Mouse (Mus musculus) kidney, embryonic 16.5 days (tissue): Measurements from ENCODE around the gene Hspa12a. TPM values are rescaled to one million over a fixed set of nuclear protein-coding genes. Genes with fewer than 3 reads are reported as not detected.

ENCODE experiments used
- ATAC-seq: fragments of 200-750 bp; cut with Nextera tagmentation; 2 replicates; pipeline ENCODE4 v1.8.0; 2017; ENCODE audit warnings: moderate TSS enrichment; ENCODE audit not compliant: low FRiP score, low TSS enrichment
- H3K27ac ChIP-seq: fragments of 300-500 bp; sonication (generic); 2 replicates; pipeline ENCODE4 v1.5.1; 2014; ENCODE audit warnings: low read length
- H3K27me3 ChIP-seq: fragments of 300-500 bp; sonication (generic); 2 replicates; pipeline ENCODE4 v1.6.1; 2014; ENCODE audit warnings: low read length, control low read depth, mixed read lengths; ENCODE audit not compliant: insufficient read depth
- H3K36me3 ChIP-seq: fragments of 300-500 bp; sonication (generic); 2 replicates; pipeline ENCODE4 v1.6.1; 2014; ENCODE audit warnings: low read length, control low read depth, mixed read lengths; ENCODE audit not compliant: insufficient read depth
- H3K4me1 ChIP-seq: fragments of 300-500 bp; sonication (generic); 2 replicates; pipeline ENCODE4 v1.6.1; 2014; ENCODE audit warnings: low read length, control low read depth, mixed read lengths; ENCODE audit not compliant: insufficient read depth
- H3K4me2 ChIP-seq: fragments of 300-500 bp; sonication (generic); replicated peaks from 2 replicates; pipeline ENCODE4 v1.6.1; 2014; ENCODE audit warnings: low read depth, low read length
- H3K4me3 ChIP-seq: fragments of 300-500 bp; sonication (generic); 2 replicates; pipeline ENCODE4 v1.5.1; 2014; ENCODE audit warnings: mild to moderate bottlenecking, low read length
- H3K9ac ChIP-seq: fragments of 300-500 bp; sonication (generic); replicated peaks from 2 replicates; pipeline ENCODE4 v1.6.1; 2014; ENCODE audit warnings: low read length
- H3K9me3 ChIP-seq: fragments of 300-500 bp; sonication (generic); 2 replicates; pipeline ENCODE4 v1.6.1; 2016; ENCODE audit warnings: low read length, control low read depth
- WGBS: fragments of 180-500 bp; shearing (Covaris S2); extraction: QIAGEN DNeasy Blood & Tissue Kit; methylation state at CpG from one replicate; pipeline ENCODE4 v1.1.7; 2014; 5-methylcytosine and 5-hydroxymethylcytosine counted together
- polyA plus RNA-seq: library from polyadenylated mRNA; unstranded; fragments of >200 nt; fragmentation: Nextera tagmentation; extraction: Ambion mirVana; gene quantifications from 2 replicates; pipeline ENCODE4 v1.2.1, GENCODE M21; 2015

Hspa12a gene
- polyA plus RNA-seq, 1 experiment from 2014 or later, result 18.1 TPM

DNA sequence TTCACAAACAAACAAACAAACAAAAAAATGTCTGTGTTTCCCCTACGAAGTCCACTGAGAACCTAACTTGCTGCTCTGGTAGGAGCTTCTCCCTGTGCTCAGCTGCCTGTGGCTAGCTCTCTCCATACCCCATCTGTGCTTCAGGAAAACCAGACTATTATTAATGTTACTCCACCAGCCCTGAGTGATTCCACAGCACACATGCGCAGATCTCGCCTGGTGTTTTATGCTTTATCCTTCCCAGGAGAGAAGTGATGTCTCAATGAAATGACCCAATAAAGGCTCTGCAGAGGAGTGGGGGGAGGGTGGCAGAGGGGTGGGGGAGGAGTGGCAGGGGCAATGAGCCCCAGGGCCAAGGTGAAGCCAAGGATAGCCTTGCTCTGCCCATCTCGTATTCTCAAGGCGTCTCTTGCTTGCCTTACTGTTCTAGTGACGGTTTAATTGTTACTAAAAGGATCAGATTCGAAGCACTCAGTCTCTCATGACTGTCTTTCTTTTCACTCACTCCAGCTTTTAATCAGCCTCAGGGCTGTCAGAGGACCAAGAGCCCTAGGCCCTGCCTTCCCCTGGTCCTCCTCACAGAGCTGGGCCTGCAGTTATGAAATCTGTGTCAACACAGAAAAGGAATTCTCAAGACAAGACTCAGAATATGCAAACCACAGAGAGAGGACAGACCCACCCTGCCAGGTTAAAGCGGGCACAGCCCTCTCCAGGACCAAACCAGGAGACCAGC is 54.0 kb downstream of the Hspa12a start:
- no peak overlapping the region for H3K4me3 ChIP-seq
- peaks cover 9% of the 10 kb centered on the region for H3K4me1 ChIP-seq
- H3K27ac ChIP-seq, result 0 out of 2 replicates have a peak overlapping the region, but pooled peaks have one; percentile 17
- no peak for ATAC-seq
- WGBS, result 40% methylated on average over 8 of the region's 8 CpGs
- H3K4me2 ChIP-seq, result no peak overlapping the region
- no peaks in the 10 kb centered on the region for H3K36me3 ChIP-seq
- H3K9me3 ChIP-seq, result no peaks in the 10 kb centered on the region
- H3K9ac ChIP-seq, result no peak overlapping the region; the same call in 1 of the 2 replicates
- no peaks in the 10 kb centered on the region for H3K27me3 ChIP-seq

- no peak overlapping the region for H3K27ac ChIP-seq
- peaks cover 9% of the 10 kb centered on the region for H3K4me1 ChIP-seq
- no peak for ATAC-seq
- no peak overlapping the region for H3K4me3 ChIP-seq
- H3K27me3 ChIP-seq, result no peaks in the 10 kb centered on the region
- H3K4me2 ChIP-seq, result no peak overlapping the region
- WGBS, result 67% methylated on average over 7 of the region's 7 CpGs
- H3K36me3 ChIP-seq, result no peaks in the 10 kb centered on the region
- no peak overlapping the region for H3K9ac ChIP-seq
- H3K9me3 ChIP-seq, result no peaks in the 10 kb centered on the region
Measured at GRCm38 (mm10) chr19:58886467-58886866, 57.0 kb downstream of the Hspa12a start.

DNA sequence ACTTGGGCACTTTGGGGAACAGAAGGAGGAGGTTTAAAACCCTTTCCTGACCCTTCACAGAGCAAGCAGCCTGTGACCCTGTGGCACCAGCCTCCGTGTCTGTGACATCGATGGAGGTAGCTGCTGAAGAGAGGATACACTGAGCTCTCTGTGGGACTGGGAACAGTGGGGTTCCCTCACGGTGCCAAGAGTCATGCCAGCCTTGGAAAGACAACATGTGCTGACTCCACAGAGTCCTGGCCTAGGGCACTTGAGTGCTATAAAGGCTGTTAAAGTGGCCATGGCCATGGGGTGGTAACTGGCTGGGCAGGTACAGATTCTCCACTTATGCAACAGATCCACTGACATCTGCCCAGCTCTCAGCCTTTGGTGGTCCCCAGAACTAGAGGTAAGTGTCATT is 60.0 kb downstream of the Hspa12a start:
- no peaks in the 10 kb centered on the region for H3K9me3 ChIP-seq
- H3K4me3 ChIP-seq, result no peak overlapping the region
- no peak for ATAC-seq
- H3K27ac ChIP-seq, result no peak overlapping the region
- H3K9ac ChIP-seq, result no peak overlapping the region
- H3K36me3 ChIP-seq, result no peaks in the 10 kb centered on the region
- 75% methylated on average over 3 of the region's 3 CpGs for WGBS
- no peaks in the 10 kb centered on the region for H3K4me1 ChIP-seq
- no peaks in the 10 kb centered on the region for H3K27me3 ChIP-seq
- no peak overlapping the region for H3K4me2 ChIP-seq

DNA sequence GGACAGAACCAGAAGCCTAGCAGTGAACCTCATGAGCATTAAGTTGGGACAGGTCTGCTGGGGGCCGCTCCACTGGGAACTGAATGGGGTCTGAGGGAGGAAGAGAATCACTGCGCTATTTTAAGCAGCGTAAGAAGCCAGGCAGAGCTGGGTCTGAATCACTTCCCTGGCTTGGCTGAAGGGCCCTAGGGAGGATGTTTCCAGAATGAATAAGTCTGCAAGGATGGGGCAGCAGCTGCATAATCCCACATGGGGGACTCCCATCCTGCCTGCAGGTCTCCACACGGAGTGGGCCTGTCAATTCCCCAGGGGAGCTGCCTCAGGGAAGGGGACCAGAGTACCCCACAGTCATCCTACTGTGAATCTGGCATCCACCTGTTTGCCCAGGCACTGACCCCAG is 61.1 kb downstream of the Hspa12a start:
- ATAC-seq, result no peak
- Histone ChIP-seq H3K27me3 (no peaks in the 10 kb centered on the region), H3K9me3 (no peaks in the 10 kb centered on the region), H3K27ac (no peak overlapping the region), H3K9ac (no peak overlapping the region), H3K4me1 (no peaks in the 10 kb centered on the region), H3K36me3 (no peaks in the 10 kb centered on the region), H3K4me2 (no peak overlapping the region), H3K4me3 (no peak overlapping the region)
- WGBS, result 73% methylated on average over 4 of the region's 4 CpGs

- no peaks in the 10 kb centered on the region for H3K4me1 ChIP-seq
- H3K9me3 ChIP-seq, result no peaks in the 10 kb centered on the region
- H3K9ac ChIP-seq, result no peak overlapping the region
- H3K27me3 ChIP-seq, result no peaks in the 10 kb centered on the region
- H3K4me3 ChIP-seq, result no peak overlapping the region
- no peak overlapping the region for H3K4me2 ChIP-seq
- H3K36me3 ChIP-seq, result no peaks in the 10 kb centered on the region
- 70% methylated on average over 7 of the region's 7 CpGs for WGBS
- no peak overlapping the region for H3K27ac ChIP-seq
- ATAC-seq, result no peak
Measured at GRCm38 (mm10) chr19:58879330-58879957, 64.0 kb downstream of the Hspa12a start.

- H3K9ac ChIP-seq, result no peak overlapping the region
- H3K4me1 ChIP-seq, result no peaks in the 10 kb centered on the region
- H3K4me3 ChIP-seq, result no peak overlapping the region
- H3K9me3 ChIP-seq, result no peaks in the 10 kb centered on the region
- WGBS, result 74% methylated on average over 2 of the region's 2 CpGs
- H3K27me3 ChIP-seq, result no peaks in the 10 kb centered on the region
- H3K36me3 ChIP-seq, result no peaks in the 10 kb centered on the region
- no peak overlapping the region for H3K27ac ChIP-seq
- no peak for ATAC-seq
- no peak overlapping the region for H3K4me2 ChIP-seq
Measured at GRCm38 (mm10) chr19:58878560-58878959, 64.9 kb downstream of the Hspa12a start.

DNA sequence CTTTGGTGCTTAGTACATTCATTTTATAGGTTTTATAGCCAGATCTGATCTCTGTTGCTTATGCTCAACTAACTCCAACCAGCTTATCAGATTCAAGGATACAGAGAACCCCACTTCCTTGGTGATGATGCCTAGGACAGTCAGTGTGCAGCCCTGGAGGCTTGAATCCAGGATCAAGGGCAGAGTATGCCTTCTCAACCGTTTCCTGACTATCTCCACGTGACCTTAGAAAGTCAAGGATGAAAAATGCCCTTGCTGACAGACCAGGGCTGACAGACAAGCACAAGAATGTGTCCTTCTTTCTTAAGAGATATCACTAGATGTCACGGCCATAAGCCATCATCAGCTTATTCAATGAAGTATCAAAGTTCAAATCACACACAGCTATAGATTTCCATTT is 69.9 kb downstream of the Hspa12a start:
- no peak overlapping the region for H3K4me3 ChIP-seq
- no peak overlapping the region for H3K4me2 ChIP-seq
- H3K9me3 ChIP-seq, result no peaks in the 10 kb centered on the region
- ATAC-seq, result no peak
- H3K27ac ChIP-seq, result no peak overlapping the region
- H3K27me3 ChIP-seq, result no peaks in the 10 kb centered on the region
- 0 out of 2 replicates have a peak, but pooled peaks cover 4% of the 10 kb centered on the region for H3K4me1 ChIP-seq
- whole genome bisulfite sequencing, result 66% methylated on average over 3 of the region's 3 CpGs
- no peaks in the 10 kb centered on the region for H3K36me3 ChIP-seq
- H3K9ac ChIP-seq, result no peak overlapping the region

DNA sequence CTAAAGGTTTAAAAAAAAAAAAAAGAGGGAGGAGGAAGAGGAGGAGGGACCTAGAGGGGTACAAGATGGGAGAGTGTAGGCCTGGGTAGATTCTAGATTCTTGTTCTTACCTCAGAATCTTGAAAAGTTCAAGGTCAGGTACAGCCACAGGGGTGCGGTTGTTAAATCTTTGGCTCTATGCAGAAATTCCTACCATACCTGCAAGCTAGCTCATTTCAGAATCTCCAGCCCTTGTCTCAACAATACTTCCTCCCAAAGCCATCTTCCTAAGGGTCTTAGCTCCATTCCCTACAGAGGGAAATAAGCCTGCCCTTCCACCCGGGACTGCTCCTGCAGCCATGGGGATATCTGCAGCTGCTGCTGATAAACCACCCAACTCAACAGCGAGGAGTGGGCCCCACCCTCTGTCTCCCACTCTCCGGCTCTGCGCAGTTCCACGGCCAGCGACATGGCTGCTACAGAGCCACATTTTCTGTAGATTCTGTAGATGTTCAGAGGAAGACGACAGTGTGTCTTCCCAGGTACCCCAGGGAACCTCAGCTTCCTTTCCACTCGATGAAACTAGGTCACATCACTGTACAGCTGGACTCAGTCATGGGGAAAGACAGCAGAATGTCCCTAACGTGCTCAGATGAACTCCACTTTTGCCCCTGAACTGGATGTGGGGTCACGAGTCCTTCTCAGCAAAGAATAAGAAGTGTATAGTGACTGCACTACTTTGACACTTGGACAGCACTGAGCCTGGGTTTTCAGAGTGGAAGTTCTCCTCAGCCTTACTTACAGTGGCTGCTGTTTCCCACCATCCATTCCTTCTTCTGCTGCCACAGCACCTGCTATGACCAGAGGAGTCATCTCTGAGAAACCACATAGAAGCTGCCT is 70.8 kb downstream of the Hspa12a start:
- WGBS, result 69% methylated on average over 11 of the region's 11 CpGs
- no peaks in the 10 kb centered on the region for H3K36me3 ChIP-seq
- ATAC-seq, result no peak
- H3K9me3 ChIP-seq, result no peaks in the 10 kb centered on the region
- H3K27me3 ChIP-seq, result no peaks in the 10 kb centered on the region
- H3K4me3 ChIP-seq, result no peak overlapping the region
- no peak overlapping the region for H3K27ac ChIP-seq
- H3K4me1 ChIP-seq, result 0 out of 2 replicates have a peak, but pooled peaks cover 4% of the 10 kb centered on the region
- no peak overlapping the region for H3K4me2 ChIP-seq
- no peak overlapping the region for H3K9ac ChIP-seq

DNA sequence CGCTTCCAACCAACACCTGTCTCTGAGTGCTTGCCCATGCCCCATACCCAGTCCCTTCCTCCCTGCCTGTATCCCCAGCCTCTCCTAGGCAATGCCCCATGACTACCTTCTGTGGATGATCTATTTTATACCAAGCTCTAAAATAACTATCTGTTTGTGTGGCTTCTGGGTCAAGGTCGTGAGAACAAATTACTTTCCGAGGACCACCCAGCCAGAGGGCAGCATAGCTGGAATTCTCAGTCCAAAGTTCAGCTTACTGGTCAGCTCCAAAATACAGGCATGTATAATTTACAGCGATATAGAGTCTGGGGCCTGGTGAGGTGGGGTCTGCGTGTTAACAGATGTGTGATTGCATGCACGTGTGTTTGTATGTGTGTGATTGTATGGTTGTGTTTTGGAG is 71.6 kb downstream of the Hspa12a start:
- Histone ChIP-seq H3K9ac (no peak overlapping the region), H3K9me3 (no peaks in the 10 kb centered on the region), H3K4me2 (no peak overlapping the region), H3K36me3 (no peaks in the 10 kb centered on the region), H3K4me3 (no peak overlapping the region), H3K4me1 (0 out of 2 replicates have a peak, but pooled peaks cover 4% of the 10 kb centered on the region), H3K27ac (no peak overlapping the region), H3K27me3 (no peaks in the 10 kb centered on the region)
- no peak for ATAC-seq
- WGBS, result 63% methylated on average over 6 of the region's 6 CpGs
